Mouse (Mus musculus) forebrain, embryonic 11.5 days (tissue): ENCODE results near the gene Gm45234. TPM values are rescaled to one million over a fixed set of nuclear protein-coding genes. Genes with fewer than 3 reads are reported as not detected.

ENCODE experiments used
- ATAC-seq: fragments of 200-750 bp; cut with Nextera tagmentation; replicated peaks from 2 replicates; pipeline ENCODE4 v1.8.0; 2017; ENCODE audit warnings: moderate TSS enrichment; ENCODE audit not compliant: low FRiP score
- DNase-seq: peaks from one replicate; pipeline ENCODE4 v3.0.0-alpha.2; 2017; ENCODE audit warnings: low spot score
- H3K27ac ChIP-seq: fragments of 300-500 bp; sonication (generic); 2 replicates; pipeline ENCODE4 v1.5.1; 2014; ENCODE audit warnings: low read depth, low read length
- H3K27me3 ChIP-seq: fragments of 300-500 bp; sonication (generic); 2 replicates; pipeline ENCODE4 v1.6.1; 2014; ENCODE audit warnings: mild to moderate bottlenecking, low read length, mixed read lengths; ENCODE audit not compliant: control insufficient read depth, insufficient read depth
- H3K36me3 ChIP-seq: fragments of 300-500 bp; sonication (generic); 2 replicates; pipeline ENCODE4 v1.6.1; 2014; ENCODE audit warnings: mild to moderate bottlenecking, low read length, moderate library complexity, mixed read lengths; ENCODE audit not compliant: control insufficient read depth, insufficient read depth
- H3K4me1 ChIP-seq: fragments of 300-500 bp; sonication (generic); replicated peaks from 2 replicates; pipeline ENCODE4 v1.6.1; 2014; ENCODE audit warnings: low read length, mixed read lengths; ENCODE audit not compliant: control insufficient read depth, insufficient read depth
- H3K4me2 ChIP-seq: fragments of 300-500 bp; sonication (generic); 2 replicates; pipeline ENCODE4 v1.6.1; 2014; ENCODE audit warnings: low read depth, mild to moderate bottlenecking, low read length, moderate library complexity, mixed read lengths; ENCODE audit not compliant: severe bottlenecking
- H3K4me3 ChIP-seq: fragments of 300-500 bp; sonication (generic); 2 replicates; pipeline ENCODE4 v1.5.1; 2014; ENCODE audit warnings: low read depth, low read length
- H3K9ac ChIP-seq: fragments of 300-500 bp; sonication (generic); 2 replicates; pipeline ENCODE4 v1.6.1; 2014; ENCODE audit warnings: low read length
- H3K9me3 ChIP-seq: fragments of 300-500 bp; sonication (generic); 2 replicates; pipeline ENCODE4 v1.6.1; 2016; ENCODE audit warnings: low read length, mixed read lengths; ENCODE audit not compliant: control insufficient read depth
- WGBS: fragments of 180-500 bp; shearing (Covaris S2); extraction: QIAGEN DNeasy Blood & Tissue Kit; methylation state at CpG from one replicate; pipeline ENCODE4 v1.1.7; 2014; 5-methylcytosine and 5-hydroxymethylcytosine counted together
- polyA plus RNA-seq: library from polyadenylated mRNA; unstranded; fragments of >200 nt; fragmentation: Nextera tagmentation; extraction: Ambion mirVana; gene quantifications from 2 replicates; pipeline ENCODE4 v1.2.1, GENCODE M21; 2014

Gm45234 gene
- polyA plus RNA-seq, 1 experiment from 2014 or later, result not detected

DNA sequence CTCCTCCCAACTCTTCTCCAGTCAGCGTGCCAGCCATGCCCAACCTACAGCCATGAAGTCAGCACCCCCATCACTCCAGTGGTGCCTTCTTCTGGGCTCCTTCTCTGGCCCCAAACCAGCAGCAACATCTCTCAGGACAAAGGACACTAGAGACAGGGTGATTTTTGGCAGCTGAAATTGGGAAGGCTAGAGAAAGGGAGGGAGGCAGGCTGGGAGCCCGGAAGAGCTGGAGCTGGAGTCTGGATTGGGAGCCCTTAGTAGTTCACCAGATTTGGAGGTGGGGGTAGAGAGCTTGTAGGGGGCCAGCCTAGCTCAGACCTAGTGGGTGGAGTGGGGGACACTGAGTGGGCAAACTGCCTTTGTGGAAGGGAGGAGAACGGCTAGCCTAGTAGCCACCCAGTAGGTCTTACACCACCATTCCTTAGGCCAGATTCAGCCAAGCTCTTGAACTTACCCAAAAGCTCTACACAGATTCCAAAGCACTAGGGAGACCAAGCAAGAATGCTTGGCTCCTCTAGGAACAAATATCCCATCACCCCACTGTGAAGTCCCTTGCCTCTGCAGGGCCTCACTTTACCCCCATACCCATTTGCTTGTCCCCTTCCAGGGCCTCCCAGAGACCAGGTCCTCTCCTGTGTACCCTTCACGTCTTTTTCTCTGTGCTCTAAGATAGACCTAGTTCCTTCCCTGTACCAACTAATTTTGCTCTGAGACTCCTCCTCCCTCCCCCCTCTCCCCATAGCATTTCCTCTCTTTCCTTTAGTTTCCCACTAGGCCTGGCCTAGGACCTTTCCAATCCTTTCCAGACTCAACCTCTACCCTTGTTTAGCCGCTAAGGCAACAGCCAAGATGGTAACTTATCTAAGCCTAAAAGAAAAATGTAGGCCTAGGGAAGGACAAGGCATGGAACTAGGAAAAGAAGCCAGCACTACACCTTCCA lies 2.4 kb upstream of the Gm45234 start:
- Histone ChIP-seq H3K9me3 (no peaks in the 10 kb centered on the region), H3K27ac (peak overlapping the region; percentile 94), H3K4me1 (peaks cover 28% of the 10 kb centered on the region), H3K36me3 (no peaks in the 10 kb centered on the region), H3K4me3 (peak overlapping the region; percentile 87), H3K9ac (peak overlapping the region; percentile 95), H3K27me3 (no peaks in the 10 kb centered on the region), H3K4me2 (peak overlapping the region; percentile 75)
- 28% methylated on average over 5 of the region's 5 CpGs for WGBS
- DNase-seq (peak; percentile 63), ATAC-seq (peak; percentile 18)

GRCm38 (mm10) chr6:124757351-124757880 lies 1.6 kb upstream of the Gm45234 start:
- WGBS, result 7% methylated on average over 5 of the region's 5 CpGs
- no peaks in the 10 kb centered on the region for H3K36me3 ChIP-seq
- peak overlapping the region; percentile 94 for H3K27ac ChIP-seq
- H3K9ac ChIP-seq, result peak overlapping the region; percentile 95
- no peaks in the 10 kb centered on the region for H3K27me3 ChIP-seq
- ATAC-seq (no peak), DNase-seq (peak; percentile 60)
- peak overlapping the region; percentile 75 for H3K4me2 ChIP-seq
- H3K9me3 ChIP-seq, result no peaks in the 10 kb centered on the region
- H3K4me3 ChIP-seq, result peak overlapping the region; percentile 87
- peaks cover 28% of the 10 kb centered on the region for H3K4me1 ChIP-seq

DNA sequence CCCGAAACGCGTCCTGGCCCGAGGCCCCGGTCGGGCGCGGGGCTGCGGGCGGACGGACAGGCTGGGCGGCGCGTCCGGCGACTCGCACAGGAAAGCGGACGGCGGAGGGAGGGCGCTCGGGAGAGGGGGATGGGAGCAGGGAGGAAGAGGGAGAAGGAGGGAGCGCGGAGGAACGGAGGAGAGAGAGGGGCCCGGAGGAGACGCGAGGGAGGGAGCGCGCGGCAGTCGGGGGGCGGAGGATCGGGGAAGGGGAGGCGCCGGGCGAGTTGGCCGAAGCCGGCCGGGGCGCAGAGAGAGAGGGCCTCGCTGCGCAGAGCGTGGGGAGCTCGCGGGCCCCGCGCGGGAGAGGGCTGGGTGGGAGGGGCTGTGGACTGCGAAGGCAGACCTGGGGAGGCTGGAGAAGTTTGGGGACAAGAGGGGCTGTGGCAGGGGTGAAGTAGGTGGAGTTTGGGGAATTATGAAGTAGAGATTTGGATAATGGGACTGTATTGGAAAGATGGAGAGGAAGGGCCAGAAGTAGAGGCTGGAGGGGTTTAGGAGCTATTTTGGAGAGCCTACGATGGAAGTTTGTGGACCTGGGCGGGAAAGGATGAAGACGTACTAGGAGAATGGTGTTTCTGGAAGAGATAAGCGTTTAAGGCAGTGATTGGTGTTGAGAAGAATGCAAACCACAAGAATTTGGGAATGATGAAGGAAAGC lies 980 bp upstream of the Gm45234 start:
- no peaks in the 10 kb centered on the region for H3K36me3 ChIP-seq
- H3K4me2 ChIP-seq, result peak overlapping the region; percentile 75
- peak overlapping the region; percentile 94 for H3K27ac ChIP-seq
- under 1% methylated on average over 47 of the region's 54 CpGs for whole genome bisulfite sequencing
- no peaks in the 10 kb centered on the region for H3K27me3 ChIP-seq
- H3K4me3 ChIP-seq, result peak overlapping the region; percentile 87
- H3K9me3 ChIP-seq, result no peaks in the 10 kb centered on the region
- peak; percentile 92 for DNase-seq
- peak overlapping the region; percentile 95 for H3K9ac ChIP-seq
- H3K4me1 ChIP-seq, result peaks cover 28% of the 10 kb centered on the region
- ATAC-seq, result peak; percentile 68

DNA sequence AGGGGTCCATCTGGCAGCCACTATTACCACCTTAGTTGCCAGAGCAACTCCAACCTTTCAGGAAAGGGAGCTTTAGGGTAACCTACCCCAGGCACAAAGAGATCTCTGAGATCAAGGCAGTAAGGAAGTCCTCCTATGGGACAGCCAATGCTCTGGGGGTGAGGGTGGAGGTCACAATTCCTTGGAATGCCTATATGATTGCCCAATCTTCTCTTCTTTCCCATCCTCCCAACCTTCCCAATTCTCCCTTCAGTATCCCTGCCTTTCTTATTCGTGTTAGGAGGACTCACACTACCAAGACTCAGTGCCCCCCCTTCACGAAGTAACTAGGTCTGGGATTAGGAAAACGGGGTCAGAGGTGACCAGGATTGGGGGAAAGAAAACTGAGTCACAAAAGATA lies 515 bp downstream of the Gm45234 start:
- Histone ChIP-seq H3K9ac (peak overlapping the region; percentile 95), H3K4me2 (peak overlapping the region; percentile 75), H3K27me3 (no peaks in the 10 kb centered on the region), H3K4me3 (peak overlapping the region; percentile 87), H3K36me3 (no peaks in the 10 kb centered on the region; the same call in 1 of the 2 replicates), H3K4me1 (peaks cover 28% of the 10 kb centered on the region), H3K9me3 (no peaks in the 10 kb centered on the region), H3K27ac (peak overlapping the region; percentile 94; the same call in 1 of the 2 replicates)
- WGBS, result 4% methylated on average over 3 of the region's 3 CpGs
- no peak for DNase-seq
- ATAC-seq, result no peak

- Histone ChIP-seq H3K4me3 (no peak overlapping the region), H3K9me3 (no peaks in the 10 kb centered on the region), H3K4me1 (peaks cover 24% of the 10 kb centered on the region), H3K27me3 (no peaks in the 10 kb centered on the region), H3K9ac (no peak overlapping the region), H3K36me3 (no peaks in the 10 kb centered on the region; the same call in 1 of the 2 replicates), H3K27ac (no peak overlapping the region), H3K4me2 (no peak overlapping the region)
- ATAC-seq (no peak), DNase-seq (no peak)
- WGBS, result 90% methylated on average over 2 of the region's 2 CpGs
These were observed 2.0 kb downstream of the Gm45234 start for GRCm38 (mm10) chr6:124753861-124754260.

GRCm38 (mm10) chr6:124750405-124750804 lies 5.4 kb downstream of the Gm45234 start:
- WGBS, result 86% methylated on average over 8 of the region's 8 CpGs
- Histone ChIP-seq H3K4me2 (no peak overlapping the region), H3K9me3 (no peaks in the 10 kb centered on the region), H3K36me3 (peaks cover 2% of the 10 kb centered on the region; the same call in 1 of the 2 replicates), H3K27ac (no peak overlapping the region), H3K4me3 (no peak overlapping the region), H3K4me1 (peaks cover 16% of the 10 kb centered on the region), H3K9ac (no peak overlapping the region), H3K27me3 (no peaks in the 10 kb centered on the region)
- DNase-seq (no peak), ATAC-seq (no peak)

DNA sequence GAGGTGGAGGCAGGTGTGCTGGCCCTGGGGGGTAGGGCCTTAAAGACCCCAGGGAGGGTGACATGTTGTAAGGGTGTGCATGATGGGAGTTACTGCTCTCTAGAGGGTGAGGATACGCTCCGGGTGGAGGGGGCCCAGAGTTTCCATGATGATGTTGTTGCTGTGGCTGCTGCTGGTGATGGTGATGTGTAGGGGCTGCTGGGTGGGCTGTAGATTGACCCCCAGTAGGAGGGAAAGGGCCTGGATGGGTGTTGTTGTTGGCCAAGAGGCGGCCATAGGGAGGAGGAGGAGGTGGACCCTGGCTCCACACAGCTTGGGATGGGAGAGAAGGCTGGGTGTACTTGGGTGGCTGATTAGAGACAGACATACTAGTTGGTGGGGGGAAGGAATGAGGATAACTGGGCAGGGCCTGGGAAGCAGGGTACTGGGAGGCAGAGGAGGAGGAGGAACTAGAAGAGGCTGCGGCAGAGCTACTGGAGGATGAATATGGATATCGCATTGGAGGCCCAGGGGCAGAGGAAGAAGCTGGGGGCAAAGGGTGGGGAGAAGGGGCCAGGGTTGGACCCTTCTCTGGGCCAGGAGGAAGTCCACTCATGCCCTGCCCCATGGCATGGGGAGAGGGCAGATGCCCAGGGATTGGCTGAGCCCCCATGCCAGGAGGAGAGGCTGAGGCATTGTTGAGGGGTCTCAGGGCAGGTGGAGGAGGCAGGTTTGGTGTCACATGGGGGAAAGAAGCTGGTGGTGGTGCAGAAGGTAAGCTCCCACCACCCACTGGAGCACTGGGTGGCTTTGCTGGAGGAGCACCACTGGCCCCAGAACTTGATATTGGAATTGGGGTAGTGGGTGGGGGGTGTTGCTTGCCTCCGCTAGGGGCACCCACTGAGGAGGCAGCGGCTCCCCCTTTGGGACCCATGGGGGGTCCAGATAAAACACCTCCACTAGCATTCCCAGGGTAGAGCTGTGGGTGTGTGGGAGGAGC lies 8.9 kb downstream of the Gm45234 start:
- peak overlapping the region; percentile 55; the same call in 1 of the 2 replicates for H3K4me3 ChIP-seq
- H3K9ac ChIP-seq, result peak overlapping the region; percentile 85; the same call in 1 of the 2 replicates
- no peak for DNase-seq
- peaks cover 11% of the 10 kb centered on the region for H3K36me3 ChIP-seq
- no peak for ATAC-seq
- no peaks in the 10 kb centered on the region for H3K27me3 ChIP-seq
- peaks cover 14% of the 10 kb centered on the region for H3K4me1 ChIP-seq
- no peaks in the 10 kb centered on the region for H3K9me3 ChIP-seq
- peak overlapping the region; percentile 98 for H3K4me2 ChIP-seq
- 91% methylated on average over 7 of the region's 7 CpGs for WGBS
- 0 out of 2 replicates have a peak overlapping the region, but pooled peaks have one; percentile 72 for H3K27ac ChIP-seq
